Mouse (Mus musculus) small intestine, adult 2 months (tissue): ENCODE measurements around the gene Csde1.

ENCODE experiments used
- CTCF ChIP-seq: fragments of 200-500 bp; IDR thresholded peaks from 2 replicates; pipeline ENCODE4 v1.5.1; 2012; ENCODE audit warnings: low read depth, mild to moderate bottlenecking, control low read depth, inconsistent platforms, low read length, moderate library complexity, mixed read lengths; ENCODE audit not compliant: insufficient replicate concordance, insufficient read length; ENCODE audit errors: extremely low read depth
- POLR2A ChIP-seq: fragments of 200-500 bp; IDR thresholded peaks from 2 replicates; pipeline ENCODE4 v1.6.1; 2012; ENCODE audit warnings: low read depth, mild to moderate bottlenecking, control low read depth, inconsistent platforms, low read length, moderate library complexity

GRCm38 (mm10) chr3:103001595-103001994 lies 18.6 kb upstream of the Csde1 start:
- TF ChIP-seq CTCF, result no peak
- TF ChIP-seq POLR2A, result no peak
